Mouse (Mus musculus) ovary, adult 2 months (tissue): ENCODE measurements around the gene Spata31. TPM values are rescaled to one million over a fixed set of nuclear protein-coding genes. Genes with fewer than 3 reads are reported as not detected.

Source experiments
- polyA plus RNA-seq: library from polyadenylated mRNA; depleted of rRNA; stranded (reverse); fragments of >200 nt; gene quantifications from 2 replicates; pipeline ENCODE4 v1.2.3, GENCODE M21; 2012; rRNA removed

Spata31 gene
- polyA plus RNA-seq: not detected in 2 replicates

DNA sequence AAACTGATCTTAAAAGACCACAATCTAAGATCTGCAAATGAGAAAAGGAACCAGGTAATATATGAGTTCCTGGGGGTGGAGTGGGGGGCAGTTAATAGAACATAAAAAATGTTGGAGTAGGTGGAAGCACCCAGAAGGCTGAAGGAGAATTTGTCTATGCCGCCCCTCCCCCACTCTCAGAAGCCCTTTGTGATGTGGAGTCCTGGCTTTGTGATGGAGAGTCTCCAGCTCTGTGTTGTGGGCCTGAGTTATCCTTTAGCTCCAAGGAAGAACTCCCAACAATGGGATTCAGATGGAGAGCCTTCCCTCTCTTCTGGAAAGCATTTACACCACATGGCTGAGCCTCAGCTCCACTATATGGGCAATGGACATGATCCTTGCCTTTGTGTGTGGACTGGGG lies at the start of gene Spata31:
Gene Spata31 (plus strand): TSS at position 216 of the 400 bp plus-strand sequence.

DNA sequence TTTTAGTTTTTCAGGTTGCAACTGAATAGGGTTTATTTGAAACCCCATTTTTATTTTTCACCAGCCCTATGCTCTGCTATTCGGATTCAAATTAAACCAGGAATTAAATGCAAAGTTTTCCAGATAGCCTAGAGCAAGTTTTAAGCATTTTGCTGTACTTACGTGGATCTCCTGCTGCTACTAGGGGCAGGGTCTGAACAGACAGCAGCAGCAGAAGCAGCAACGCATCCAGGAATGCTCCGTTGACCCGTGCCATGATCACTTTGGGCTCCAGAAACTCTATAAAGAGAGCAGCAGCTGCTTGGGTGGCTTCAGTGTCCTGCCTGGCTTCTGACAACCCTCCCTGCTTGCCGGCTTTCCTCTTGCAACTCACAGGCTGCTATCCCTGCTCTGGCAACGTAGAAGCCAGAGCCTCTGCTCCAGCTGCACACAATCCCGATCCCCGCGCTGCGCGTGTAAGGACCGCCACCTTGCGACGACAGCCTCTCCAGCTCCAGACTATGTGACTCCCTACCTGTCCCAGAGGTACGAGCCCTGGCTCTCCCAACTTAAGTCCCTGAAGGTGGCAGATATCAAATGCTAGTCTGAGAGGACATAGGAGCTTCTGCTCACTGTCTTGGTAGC lies 13.5 kb upstream of the Spata31 start, which contains the start of gene Cntnap3:
Gene Cntnap3 (minus strand): TSS at position 371 of the 624 bp plus-strand sequence.

Other genes with a start within 250 kb of the Spata31 start
- gene Cntnap3, start 13.5 kb upstream of the Spata31 start, polyA plus RNA-seq: 0.09 and 0.24 TPM in 2 replicates
- not detected in 2 replicates for gene Spata31d1c, start 115.7 kb downstream of the Spata31 start, polyA plus RNA-seq
- not detected in 2 replicates for gene Prss47, start 135.4 kb downstream of the Spata31 start, polyA plus RNA-seq
- gene Mfsd14b, start 195.6 kb downstream of the Spata31 start, polyA plus RNA-seq: 15.1 and 19.7 TPM in 2 replicates
- not detected in 2 replicates for gene Olfr465-ps1, start 220.7 kb downstream of the Spata31 start, polyA plus RNA-seq
- not detected in 2 replicates for gene Olfr466, start 232.8 kb downstream of the Spata31 start, polyA plus RNA-seq